Mouse (Mus musculus) MEL (cell line): ENCODE data around the gene Uxs1. TPM values are rescaled to one million over a fixed set of nuclear protein-coding genes. Genes with fewer than 3 reads are reported as not detected.

ENCODE experiments used
- DNase-seq: peaks from one replicate; pipeline ENCODE4 v3.0.0; 2011; ENCODE audit warnings: low read depth, low spot score
- H3K27ac ChIP-seq: 2 replicates; pipeline ENCODE4 v1.5.1; 2012; ENCODE audit warnings: low read depth, mild to moderate bottlenecking, control low read depth, low read length, moderate library complexity; ENCODE audit not compliant: control insufficient read depth
- H3K27me3 ChIP-seq, 2 experiments: fragments of 150-350 bp in 1 of 2; sonication (generic) in 1 of 2; 2 replicates each; pipeline ENCODE4 v1.6.1; 2012; ENCODE audit warnings: low read length in 2 of 2, mild to moderate bottlenecking in 2 of 2, improper control_type of control experiment in 1 of 2, moderate library complexity in 1 of 2; ENCODE audit not compliant: insufficient read depth in 2 of 2, control insufficient read depth in 1 of 2
- H3K36me3 ChIP-seq, 2 experiments: 2 replicates each; pipeline ENCODE4 v1.6.1; 2012 to 2014; ENCODE audit warnings: low read length in 2 of 2, improper control_type of control experiment in 1 of 2, inconsistent platforms in 1 of 2, mild to moderate bottlenecking in 1 of 2; ENCODE audit not compliant: insufficient read depth in 2 of 2, control insufficient read depth in 1 of 2
- H3K4me1 ChIP-seq, 2 experiments: fragments of 150-350 bp in 1 of 2; sonication (generic) in 1 of 2; 2 replicates each; pipeline ENCODE4 v1.6.1; 2012; ENCODE audit warnings: low read length in 2 of 2, improper control_type of control experiment in 1 of 2, mild to moderate bottlenecking in 1 of 2; ENCODE audit not compliant: insufficient read depth in 2 of 2, control insufficient read depth in 1 of 2
- H3K4me3 ChIP-seq, 2 experiments: fragments of 150-350 bp in 1 of 2; sonication (generic) in 1 of 2; 2 replicates each; pipeline ENCODE4 v1.5.1; 2012; ENCODE audit warnings: low read depth in 2 of 2, low read length in 2 of 2, mild to moderate bottlenecking in 2 of 2, moderate library complexity in 2 of 2, control low read depth in 1 of 2, improper control_type of control experiment in 1 of 2; ENCODE audit not compliant: control insufficient read depth in 1 of 2, insufficient read depth in 1 of 2
- H3K79me2 ChIP-seq: 2 replicates; pipeline ENCODE4 v1.6.1; 2012; ENCODE audit warnings: mild to moderate bottlenecking, low read length, moderate library complexity; ENCODE audit not compliant: control insufficient read depth, poor library complexity, insufficient read depth
- H3K9ac ChIP-seq: 2 replicates; pipeline ENCODE4 v1.6.1; 2012; ENCODE audit warnings: low read depth, mild to moderate bottlenecking, control low read depth, low read length, moderate library complexity; ENCODE audit not compliant: control insufficient read depth, poor library complexity, severe bottlenecking
- H3K9me3 ChIP-seq: fragments of 150-350 bp; sonication (generic); replicated peaks from 2 replicates; pipeline ENCODE4 v1.6.1; 2012; ENCODE audit warnings: mild to moderate bottlenecking, low read length, improper control_type of control experiment, moderate library complexity; ENCODE audit not compliant: insufficient read depth
- BHLHE40 ChIP-seq: IDR thresholded peaks from 2 replicates; pipeline ENCODE4 v1.6.1; 2012; ENCODE audit warnings: low read depth, mild to moderate bottlenecking, inconsistent platforms, low read length, improper control_type of control experiment, borderline replicate concordance
- CHD2 ChIP-seq: IDR thresholded peaks from 2 replicates; pipeline ENCODE4 v1.6.1; 2011; ENCODE audit warnings: low read length, improper control_type of control experiment
- E2F4 ChIP-seq: IDR thresholded peaks from 2 replicates; pipeline ENCODE4 v1.6.1; 2011; ENCODE audit warnings: low read depth, low read length, improper control_type of control experiment, borderline replicate concordance
- EP300 ChIP-seq, 2 experiments: IDR thresholded peaks; 2 replicates each; pipeline ENCODE4 v1.6.1; 2011; ENCODE audit warnings: improper control_type of control experiment in 2 of 2, low read length in 2 of 2, low read depth in 1 of 2, mild to moderate bottlenecking in 1 of 2
- ETS1 ChIP-seq: IDR thresholded peaks from 2 replicates; pipeline ENCODE4 v1.6.1; 2012; ENCODE audit warnings: low read depth, mild to moderate bottlenecking, inconsistent platforms, low read length, improper control_type of control experiment, moderate library complexity
- GABPA ChIP-seq: IDR thresholded peaks from 2 replicates; pipeline ENCODE4 v1.6.1; 2012; ENCODE audit warnings: low read depth, mild to moderate bottlenecking, inconsistent platforms, low read length, improper control_type of control experiment, moderate library complexity
- GATA1 ChIP-seq: IDR thresholded peaks from 2 replicates; pipeline ENCODE4 v1.6.1; 2011; ENCODE audit warnings: low read depth, low read length, improper control_type of control experiment
- HCFC1 ChIP-seq: IDR thresholded peaks from 2 replicates; pipeline ENCODE4 v1.6.1; 2012; ENCODE audit warnings: low read depth, mild to moderate bottlenecking, inconsistent platforms, low read length, improper control_type of control experiment, moderate library complexity
- JUND ChIP-seq: IDR thresholded peaks from 2 replicates; pipeline ENCODE4 v1.6.1; 2011; ENCODE audit warnings: low read depth, mild to moderate bottlenecking, improper control_type of control experiment, low read length
- MAX ChIP-seq: IDR thresholded peaks from 2 replicates; pipeline ENCODE4 v1.6.1; 2011; ENCODE audit warnings: low read length, improper control_type of control experiment
- MEF2A ChIP-seq: IDR thresholded peaks from 2 replicates; pipeline ENCODE4 v1.6.1; 2014; ENCODE audit warnings: low read depth, mild to moderate bottlenecking, inconsistent platforms, low read length, improper control_type of control experiment; ENCODE audit not compliant: poor library complexity, insufficient replicate concordance, severe bottlenecking; ENCODE audit errors: extremely low read depth
- MYB ChIP-seq: IDR thresholded peaks from 2 replicates; pipeline ENCODE4 v1.6.1; 2011; ENCODE audit warnings: mild to moderate bottlenecking, low read depth, low read length, improper control_type of control experiment
- NRF1 ChIP-seq: IDR thresholded peaks from 2 replicates; pipeline ENCODE4 v1.6.1; 2014; ENCODE audit warnings: low read depth, mild to moderate bottlenecking, inconsistent platforms, low read length, improper control_type of control experiment, moderate library complexity; ENCODE audit not compliant: poor library complexity, insufficient read depth, severe bottlenecking
- RCOR1 ChIP-seq: IDR thresholded peaks from 2 replicates; pipeline ENCODE4 v1.6.1; 2012; ENCODE audit warnings: low read depth, mild to moderate bottlenecking, inconsistent platforms, low read length, improper control_type of control experiment
- SMC3 ChIP-seq: IDR thresholded peaks from 2 replicates; pipeline ENCODE4 v1.6.1; 2011; ENCODE audit warnings: low read depth, low read length, improper control_type of control experiment
- TCF12 ChIP-seq: IDR thresholded peaks from 2 replicates; pipeline ENCODE4 v1.6.1; 2014; ENCODE audit warnings: low read depth, mild to moderate bottlenecking, inconsistent platforms, low read length, improper control_type of control experiment, moderate library complexity
- USF2 ChIP-seq, 2 experiments: IDR thresholded peaks; 2 replicates each; pipeline ENCODE4 v1.6.1; 2011 to 2012; ENCODE audit warnings: improper control_type of control experiment in 2 of 2, low read length in 2 of 2, borderline replicate concordance in 1 of 2, inconsistent platforms in 1 of 2, low read depth in 1 of 2, mild to moderate bottlenecking in 1 of 2; ENCODE audit not compliant: insufficient read depth in 1 of 2
- ZKSCAN1 ChIP-seq: IDR thresholded peaks from 2 replicates; pipeline ENCODE4 v1.6.1; 2012; ENCODE audit warnings: low read depth, mild to moderate bottlenecking, inconsistent platforms, low read length, improper control_type of control experiment, moderate library complexity
- ZNF384 ChIP-seq: IDR thresholded peaks from 2 replicates; pipeline ENCODE4 v1.6.1; 2012; ENCODE audit warnings: low read depth, mild to moderate bottlenecking, inconsistent platforms, low read length, improper control_type of control experiment
- polyA plus RNA-seq, 2 experiments: library from polyadenylated mRNA; stranded (reverse) in 1 of 2; unstranded in 1 of 2; fragments of >175 nt in 1 of 2; fragments of >200 nt in 1 of 2; gene quantifications; 2 replicates each; pipeline versions ENCODE4 v1.2.1 to v1.2.4; 2012; ENCODE audit warnings: low replicate concordance in 2 of 2, low read depth in 1 of 2; ENCODE audit not compliant: insufficient read length in 2 of 2, insufficient read depth in 1 of 2, missing spikeins in 1 of 2
- total RNA-seq: library from RNA; depleted of rRNA; stranded (reverse); fragments of 300-350 nt; gene quantifications from 2 replicates; pipeline ENCODE4 v1.2.3, GENCODE M21; 2012

Uxs1 gene
- total and polyA plus RNA-seq, 3 experiments: 16.9 to 26.2 TPM; not detected in 1

- no peak for DNase-seq
- Histone ChIP-seq H3K4me3 (no peak overlapping the region), H3K27me3 (no peaks in the 10 kb centered on the region; a peak in 1 of 4 replicates), H3K27ac (no peak overlapping the region), H3K36me3 (no peaks in the 10 kb centered on the region), H3K9me3 (no peaks in the 10 kb centered on the region), H3K4me1 (no peaks in the 10 kb centered on the region), H3K79me2 (no peaks in the 10 kb centered on the region), H3K9ac (no peak overlapping the region)
- TF ChIP-seq MAX: no peak
- TF ChIP-seq GATA1: no peak
- TF ChIP-seq RCOR1: no peak
- no peak for TF ChIP-seq BHLHE40
- no peak for TF ChIP-seq ZKSCAN1
- TF ChIP-seq ETS1: no peak
- TF ChIP-seq E2F4: no peak
- TF ChIP-seq TCF12: no peak
- TF ChIP-seq CHD2: no peak
- no peak for TF ChIP-seq HCFC1
- TF ChIP-seq USF2 (IDR thresholded peaks at IDR 0.05; ENCODE audit: borderline replicate concordance in 1 of 2, insufficient read depth in 1 of 2, low read depth in 1 of 2, low read length in 2 of 2): no peak
- no peak for TF ChIP-seq JUND
- no peak for TF ChIP-seq MEF2A
- TF ChIP-seq MYB: no peak
- TF ChIP-seq EP300 (IDR thresholded peaks at IDR 0.05; ENCODE audit: low read depth in 1 of 2, low read length in 2 of 2): no peak
- TF ChIP-seq SMC3: no peak
- no peak for TF ChIP-seq NRF1
- TF ChIP-seq ZNF384: no peak
Observed at GRCm38 (mm10) chr1:43858988-43859387, 31.4 kb upstream of the Uxs1 start.

GRCm38 (mm10) chr1:43857656-43858055, 30.1 kb upstream of the Uxs1 start:
- no peak overlapping the region for H3K27ac ChIP-seq
- H3K4me1 ChIP-seq: no peaks in the 10 kb centered on the region
- no peaks in the 10 kb centered on the region for H3K79me2 ChIP-seq
- H3K9ac ChIP-seq: no peak overlapping the region
- no peaks in the 10 kb centered on the region for H3K36me3 ChIP-seq
- no peak overlapping the region for H3K4me3 ChIP-seq
- no peaks in the 10 kb centered on the region; a peak in 1 of 4 replicates for H3K27me3 ChIP-seq
- DNase-seq: no peak
- H3K9me3 ChIP-seq: no peaks in the 10 kb centered on the region
- TF ChIP-seq BHLHE40 (no peak), HCFC1 (no peak), GABPA (no peak), CHD2 (no peak)
